Mouse (Mus musculus) urinary bladder, adult 2 months (tissue): ENCODE data around the gene Heca. TPM values are rescaled to one million over a fixed set of nuclear protein-coding genes. Genes with fewer than 3 reads are reported as not detected.
"Not testable (repeated sequence)": the region's sequence is repeated elsewhere in the genome, so short reads cannot be mapped to it uniquely, and the experiment has no call there.

Source experiments
- DNase-seq: peaks from one replicate; pipeline ENCODE4 v3.0.0; 2022; ENCODE audit warnings: low spot score
- polyA plus RNA-seq: library from polyadenylated mRNA; depleted of rRNA; stranded (reverse); fragments of >200 nt; gene quantifications from 2 replicates; pipeline ENCODE4 v1.2.3, GENCODE M21; 2012; rRNA removed

Heca gene
- polyA plus RNA-seq, 1 experiment = 21.7 TPM

DNA sequence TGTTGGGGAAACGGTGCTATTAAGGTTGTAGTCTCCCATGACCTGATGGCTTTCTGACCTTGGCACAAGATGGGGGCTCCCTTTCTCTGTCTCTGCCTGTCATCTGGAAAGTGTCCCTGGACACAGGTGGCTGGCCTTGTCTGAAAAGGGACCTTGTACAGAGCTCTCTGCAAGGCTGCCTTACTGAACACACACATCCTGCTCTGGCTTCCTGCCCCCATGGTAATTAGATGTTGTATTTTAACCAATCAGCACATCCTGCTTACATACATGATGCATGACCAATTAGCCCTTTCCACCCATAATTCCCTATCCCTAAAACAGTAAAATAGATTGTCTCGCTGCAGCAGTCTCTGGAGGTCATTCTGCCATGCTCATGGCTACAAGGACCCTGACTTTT lies 67.1 kb downstream of the Heca start:
- no peak for DNase-seq

GRCm38 (mm10) chr10:17880038-17880437 lies 67.8 kb downstream of the Heca start:
- DNase-seq = no peak

DNA sequence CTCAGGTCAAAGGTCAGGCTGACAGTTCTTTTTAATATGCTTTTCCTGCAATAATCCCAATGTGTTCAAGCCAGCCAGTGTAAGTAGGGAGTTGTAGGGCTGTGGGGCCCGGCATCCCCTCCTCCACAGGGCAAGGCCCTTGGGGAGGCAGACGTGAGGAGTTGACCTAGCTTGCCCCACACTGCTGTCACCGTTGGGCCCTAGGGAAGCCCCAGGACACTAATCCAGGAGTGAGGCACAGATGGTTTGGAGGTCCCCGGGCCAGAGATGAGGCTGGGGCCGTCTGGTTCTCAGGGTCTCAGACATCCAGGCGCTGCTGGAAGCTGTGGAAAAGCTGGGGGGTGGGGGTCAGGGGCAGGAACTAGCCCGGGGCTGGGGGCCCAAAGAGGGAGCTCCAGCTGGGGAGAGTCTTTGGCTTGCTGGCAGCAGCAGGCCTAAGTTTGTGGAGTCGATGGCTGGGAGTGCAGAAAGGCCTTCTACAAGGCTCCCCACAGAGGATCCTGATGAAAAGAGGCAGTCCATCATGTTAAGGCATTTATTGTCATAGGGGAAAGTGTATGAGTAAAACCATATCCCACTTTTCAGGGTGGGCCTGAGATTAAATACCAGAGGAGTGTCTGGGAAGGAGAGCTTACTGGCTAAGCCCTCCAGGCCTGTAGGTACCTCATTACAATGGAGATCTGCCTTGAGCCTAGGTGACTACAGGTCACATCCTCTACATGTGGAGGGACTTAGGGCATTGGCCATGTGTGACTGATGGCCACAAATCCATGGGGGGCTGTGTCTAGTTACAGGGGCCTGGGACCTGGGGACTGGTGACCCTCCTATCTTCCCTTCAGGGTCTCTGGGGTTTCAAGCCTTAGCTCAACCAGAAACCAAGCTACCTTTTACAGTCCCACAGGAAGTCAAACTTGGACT lies 69.6 kb downstream of the Heca start:
- no peak for DNase-seq

GRCm38 (mm10) chr10:17869822-17870662 lies 77.8 kb downstream of the Heca start:
- peak; percentile 32 for DNase-seq

- no peak for DNase-seq
Measured at GRCm38 (mm10) chr10:17860701-17861480, 87.0 kb downstream of the Heca start.

DNA sequence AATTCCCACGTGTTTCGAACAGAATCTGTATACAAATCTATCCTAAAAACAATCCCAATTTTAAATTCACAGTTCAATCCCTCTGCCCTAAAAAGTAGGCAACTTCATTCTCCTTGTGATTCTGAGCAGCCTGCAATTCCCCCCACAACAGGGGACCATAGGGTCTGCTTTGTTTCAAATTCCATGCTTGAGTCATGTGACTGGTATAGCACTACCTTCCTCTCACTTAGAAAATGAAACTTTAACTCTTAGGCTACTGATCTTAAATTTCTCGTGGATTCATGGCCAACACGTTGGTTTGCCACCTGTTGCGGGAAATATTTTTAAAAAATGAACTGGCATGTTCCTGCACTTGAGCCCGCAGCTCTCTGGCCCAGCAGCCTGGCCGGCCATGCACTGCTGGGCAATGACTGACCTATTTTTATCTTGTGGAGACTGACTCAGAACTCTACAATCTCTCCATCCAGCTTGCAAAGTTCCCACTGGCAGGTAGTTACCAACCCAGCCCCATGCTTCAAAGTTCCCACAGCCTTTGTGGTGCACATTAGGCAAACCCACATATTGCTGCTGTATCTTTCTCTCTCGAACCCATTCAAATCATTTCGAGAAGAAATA lies 90.1 kb downstream of the Heca start:
- no peak for DNase-seq

DNA sequence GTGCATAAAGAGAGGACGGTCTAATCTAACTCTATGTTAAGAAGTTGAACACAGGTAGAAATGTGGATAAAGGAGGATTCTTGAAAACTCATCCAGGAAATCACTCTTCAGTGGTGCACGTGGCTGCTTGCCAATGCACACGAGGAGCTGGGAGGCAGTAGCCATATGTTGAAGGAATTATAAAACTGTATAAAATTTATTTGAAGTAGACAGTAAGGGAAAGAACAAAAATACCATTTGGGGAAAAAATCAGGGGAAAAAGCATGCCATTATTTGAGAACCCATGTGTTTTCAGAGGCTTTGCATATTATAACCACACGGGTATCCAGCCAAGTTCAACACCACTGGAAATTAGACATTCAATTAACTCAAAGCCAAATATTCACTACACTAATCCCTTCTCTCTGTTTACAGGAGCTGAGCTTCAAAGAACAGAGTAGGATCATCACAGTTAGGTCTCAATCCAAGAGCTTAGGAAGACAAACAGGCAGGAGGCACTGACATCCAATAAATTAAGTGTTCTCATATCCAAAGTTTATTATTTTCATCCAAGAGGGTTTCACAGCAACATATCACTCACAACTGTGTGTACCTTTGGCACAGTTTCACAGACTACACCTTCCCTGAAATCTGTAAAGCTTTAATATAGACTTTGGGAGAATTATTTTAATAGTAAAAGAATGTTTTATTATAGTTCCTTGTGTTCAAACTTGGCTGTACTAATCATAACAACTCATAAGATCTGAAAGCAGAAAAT lies 102.9 kb downstream of the Heca start:
- DNase-seq = no peak

DNA sequence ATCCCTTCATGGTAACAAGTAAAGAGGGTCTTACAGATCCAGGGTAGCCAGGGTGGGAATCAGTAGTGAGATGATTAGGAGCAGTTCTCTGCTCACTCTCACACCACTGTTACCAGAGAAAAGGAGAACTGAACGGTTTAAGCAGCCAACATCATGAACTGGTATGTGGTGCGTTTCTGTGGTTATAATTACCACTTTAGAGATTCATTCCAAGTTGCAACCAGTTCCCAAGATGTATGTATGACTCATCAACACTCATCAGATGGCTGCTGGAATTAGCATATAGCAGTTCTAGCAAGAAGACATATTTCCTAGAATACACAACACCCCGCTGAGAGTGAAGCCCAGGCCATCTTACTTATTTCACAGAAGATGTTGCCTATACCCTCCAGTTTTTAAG lies 105.8 kb downstream of the Heca start:
- no peak for DNase-seq

DNA sequence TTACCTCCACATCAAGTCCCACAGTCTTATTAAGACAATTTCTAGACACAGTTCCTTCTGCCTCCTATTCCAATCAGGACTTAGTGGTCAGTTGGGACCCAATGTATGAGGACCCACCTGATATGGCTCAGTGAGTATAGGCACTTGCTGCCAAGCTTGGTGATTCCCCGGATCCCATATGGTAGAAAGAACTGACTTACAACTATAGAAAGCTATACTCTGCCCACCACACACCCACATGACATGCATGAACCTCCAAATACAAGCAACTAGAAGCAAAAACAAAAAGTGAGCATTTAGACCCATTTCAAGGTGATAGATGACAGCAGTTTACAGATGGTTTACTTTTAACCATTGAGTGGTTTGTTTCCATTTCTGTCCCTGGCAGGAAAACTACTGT lies 111.6 kb downstream of the Heca start:
- DNase-seq = no peak

DNA sequence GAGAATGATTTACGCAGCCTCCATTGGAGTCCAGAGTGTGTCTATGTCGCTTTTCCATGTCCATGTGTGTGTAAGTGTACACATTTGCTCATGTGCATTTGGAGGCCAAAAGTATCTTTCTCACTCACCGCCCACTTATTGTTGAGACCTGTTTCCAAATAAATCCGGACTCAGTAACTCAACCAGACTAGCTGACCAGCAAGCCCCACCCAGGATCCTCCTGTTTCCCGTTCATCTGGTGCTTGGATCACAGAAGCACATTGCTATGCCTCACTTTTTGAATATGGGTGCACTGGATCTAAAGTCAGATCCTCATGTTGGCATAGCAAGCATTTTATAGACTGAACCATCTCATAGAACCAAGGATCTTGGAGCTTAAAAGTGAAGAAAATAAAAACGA lies 112.8 kb downstream of the Heca start:
- DNase-seq = no peak

- no peak for DNase-seq
Measured at GRCm38 (mm10) chr10:17831041-17831440, 116.8 kb downstream of the Heca start.

GRCm38 (mm10) chr10:17829205-17829604 lies 118.7 kb downstream of the Heca start:
- DNase-seq = no peak

GRCm38 (mm10) chr10:17827391-17827790 lies 120.5 kb downstream of the Heca start:
- no peak for DNase-seq

GRCm38 (mm10) chr10:17820422-17820821 lies 127.4 kb downstream of the Heca start:
- not testable (repeated sequence) for DNase-seq

Other genes starting within 250 kb of the Heca start
- gene Cited2, start 224.8 kb downstream of the Heca start, polyA plus RNA-seq = 21.5 and 24.2 TPM in 2 replicates
- gene Txlnb, start 151.8 kb downstream of the Heca start, polyA plus RNA-seq = 1.3 and 2.1 TPM in 2 replicates
- gene Abracl, start 75.2 kb upstream of the Heca start, polyA plus RNA-seq = 102 and 109 TPM in 2 replicates
- gene Reps1, start 107.8 kb upstream of the Heca start, polyA plus RNA-seq = 42.0 and 42.3 TPM in 2 replicates